Mouse (Mus musculus) layer of hippocampus, adult 8-10 months (tissue): ENCODE results near the gene Tbc1d16. TPM values are rescaled to one million over a fixed set of nuclear protein-coding genes. Genes with fewer than 3 reads are reported as not detected.

ENCODE experiments used
- DNase-seq, 2 experiments: peaks; one replicate each; pipeline ENCODE4 v3.0.0; 2022; ENCODE audit warnings: low spot score in 2 of 2
- total RNA-seq, 4 experiments: library from RNA; stranded (reverse); gene quantifications; 2 replicates each; pipeline ENCODE4 v1.2.4; 2022

The Tbc1d16 gene
- total RNA-seq, 4 experiments from 2014 or later: 35.4 to 39.4 (median 36.7) TPM

DNA sequence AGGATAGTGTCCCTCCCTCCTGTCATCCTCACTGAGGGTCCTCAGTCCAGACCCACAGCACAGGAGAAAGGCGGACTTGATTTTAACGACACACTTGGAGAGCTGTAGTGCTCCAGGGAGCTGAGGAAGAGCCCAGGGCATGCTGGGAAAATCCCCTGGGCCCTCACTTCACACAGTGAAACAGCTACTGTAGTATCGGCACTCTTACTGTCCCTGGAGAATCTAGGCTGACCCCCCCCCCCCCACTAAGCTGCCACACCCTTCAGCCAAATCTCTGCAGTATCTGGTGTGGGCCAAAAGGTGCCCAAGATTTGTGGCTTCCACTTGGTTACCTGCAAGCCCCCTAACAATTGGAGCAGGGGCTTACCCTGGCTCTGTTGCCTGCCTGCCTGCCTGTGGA lies 8.7 kb upstream of the Tbc1d16 start:
- DNase-seq: no peak

DNA sequence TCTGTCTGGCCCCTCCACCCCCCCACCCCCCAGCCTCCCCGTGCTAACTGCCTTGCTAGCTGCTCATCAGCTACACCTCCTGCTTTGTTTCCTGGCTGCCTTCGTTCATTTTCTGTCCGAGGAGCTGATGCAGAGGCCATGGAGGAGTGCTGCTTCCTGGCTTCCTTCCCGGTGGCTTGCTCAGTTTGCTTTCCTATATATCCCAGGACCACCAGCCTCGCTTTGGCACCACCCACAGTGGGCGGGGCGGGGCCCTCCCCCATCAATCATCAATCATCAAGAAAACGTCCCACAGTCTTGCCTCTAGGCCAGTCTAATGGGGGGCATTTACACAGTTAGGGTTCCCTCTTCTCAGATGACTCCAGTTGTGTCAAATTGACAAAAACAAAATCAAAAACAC lies 8.1 kb upstream of the Tbc1d16 start:
- no peak for DNase-seq

DNA sequence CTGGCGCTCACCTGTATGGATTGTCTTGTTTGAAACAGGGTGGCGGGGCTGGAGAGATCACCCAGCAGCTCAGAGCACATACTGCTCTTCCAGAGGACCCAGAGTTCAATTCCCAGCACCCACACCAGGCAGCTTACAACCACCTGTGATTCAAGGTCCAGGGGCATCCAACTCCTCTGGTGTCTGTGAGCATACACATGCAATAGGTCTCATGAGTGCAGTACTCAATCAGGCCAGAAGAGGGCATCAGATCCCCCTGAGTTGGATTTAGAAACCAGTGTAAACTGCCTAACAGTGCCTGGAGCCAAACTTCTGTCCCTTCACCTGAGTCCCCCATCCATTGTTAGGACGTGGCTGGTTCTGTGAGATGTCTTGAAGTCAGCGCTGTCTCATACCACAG lies 7.3 kb upstream of the Tbc1d16 start:
- peak in 1 of 2 experiments; percentile 51 for DNase-seq

DNA sequence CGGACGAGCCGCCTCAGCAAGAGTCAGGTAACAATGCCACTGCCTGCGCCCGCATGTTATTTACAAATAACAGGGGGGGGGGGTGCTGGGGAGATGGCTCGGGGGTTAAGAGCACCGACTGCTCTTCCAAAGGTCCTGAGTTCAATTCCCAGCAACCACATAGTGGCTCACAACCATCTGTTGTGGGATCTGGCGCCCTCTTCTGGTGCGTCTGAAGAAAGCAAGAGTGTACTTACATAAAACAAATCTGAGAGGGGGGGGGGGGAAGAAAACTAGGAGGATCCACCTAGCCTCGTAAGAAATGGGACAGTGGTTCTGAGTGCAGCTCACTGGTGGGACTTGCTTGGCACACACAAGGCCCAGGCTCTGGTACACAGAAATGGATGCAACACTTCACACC lies 6.5 kb upstream of the Tbc1d16 start:
- DNase-seq: no peak

DNA sequence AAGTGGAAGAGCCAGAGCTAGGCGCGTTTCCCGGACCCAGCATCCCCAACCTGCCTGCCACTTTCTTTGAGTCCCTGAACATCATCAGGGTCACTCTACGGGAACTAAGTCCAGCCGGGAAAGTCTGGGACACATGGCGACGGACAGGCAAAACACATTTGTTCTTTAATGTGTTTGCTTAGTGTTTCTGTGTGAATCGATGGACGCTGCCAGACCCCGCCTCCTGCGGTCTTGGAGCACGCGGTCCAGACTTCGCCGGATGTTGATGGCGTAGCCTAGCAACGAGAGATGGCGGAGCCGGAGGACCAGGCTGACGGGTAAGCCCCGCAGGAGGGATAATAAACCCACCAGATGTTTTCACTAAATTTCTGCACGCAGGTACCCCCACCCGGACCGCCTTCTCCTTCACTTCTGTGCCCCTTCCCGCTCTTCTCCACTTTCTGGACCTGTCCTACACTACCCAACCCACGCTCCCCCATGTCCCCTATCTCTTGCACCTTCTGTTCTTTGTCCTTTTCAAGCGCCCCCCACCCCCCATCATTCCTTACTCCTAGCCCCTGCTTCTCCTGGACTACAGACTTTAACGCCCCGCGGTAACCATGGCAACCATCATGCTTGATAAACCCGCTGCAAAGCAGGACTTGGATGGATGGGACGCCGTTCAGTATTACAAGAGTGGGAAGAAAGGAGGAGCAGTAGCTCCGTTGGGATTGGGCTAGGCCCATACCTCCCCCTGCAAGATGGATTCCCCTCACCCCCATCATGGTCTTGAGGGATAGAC lies 737 bp upstream of the Tbc1d16 start:
- DNase-seq: peak; percentile 57 to 59

DNA sequence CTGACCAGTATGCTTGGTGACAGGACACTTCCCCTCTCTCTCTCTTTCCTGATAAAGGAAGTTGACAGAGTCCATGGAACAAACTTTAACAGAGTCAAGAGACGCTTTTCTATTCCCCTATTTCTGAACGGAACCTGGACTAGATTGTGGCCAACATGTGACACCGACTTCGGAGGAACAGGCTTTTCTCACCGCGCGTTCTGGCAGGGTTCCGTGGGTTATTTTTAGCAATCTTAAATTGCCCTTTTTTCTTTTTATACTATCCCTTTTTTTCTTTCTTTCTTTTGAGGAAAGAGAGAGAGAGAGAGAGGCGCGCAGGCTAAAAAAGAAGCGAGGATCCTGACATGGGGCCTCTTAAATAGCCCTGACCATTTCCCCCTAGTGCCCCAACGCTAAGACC lies 708 bp downstream of the Tbc1d16 start:
- DNase-seq: no peak

DNA sequence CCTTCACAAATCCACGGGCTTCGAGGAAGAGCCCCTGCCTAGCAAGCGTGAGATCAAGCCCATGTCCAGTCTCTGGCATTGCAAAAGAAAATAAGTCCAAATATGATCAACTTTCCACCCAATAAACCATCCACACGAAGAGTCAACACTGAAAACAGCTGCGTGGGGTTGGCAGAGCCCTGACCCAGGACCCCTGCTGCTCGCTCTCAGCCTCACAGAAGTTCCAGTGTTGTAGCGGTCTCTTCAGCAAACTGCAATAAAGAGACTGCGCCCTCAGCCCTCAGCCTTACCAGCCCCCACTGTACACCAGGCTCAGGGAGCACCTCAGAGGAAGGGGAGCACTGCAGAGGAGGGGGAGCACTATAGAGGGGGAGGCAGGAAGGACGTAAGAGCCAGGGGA lies 2.7 kb downstream of the Tbc1d16 start:
- no peak for DNase-seq

DNA sequence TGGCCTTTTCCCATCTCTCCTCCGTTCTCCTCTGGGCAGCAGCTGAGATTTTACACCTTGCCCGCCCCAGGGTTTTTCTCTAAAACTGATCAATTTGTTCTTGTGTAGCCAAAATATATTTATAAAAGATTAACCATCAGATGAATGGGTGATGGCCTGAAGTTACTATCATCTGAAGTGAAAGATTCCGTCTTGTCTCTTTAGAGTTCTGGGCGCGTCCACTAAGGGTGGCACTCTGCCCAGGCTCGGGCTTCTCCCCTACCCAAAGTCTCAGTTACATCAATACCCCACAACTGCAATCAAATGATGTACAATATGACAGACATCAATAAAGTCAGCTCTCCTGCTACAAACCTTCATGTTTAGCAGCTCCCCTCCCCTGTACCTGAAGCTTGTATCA lies 3.4 kb downstream of the Tbc1d16 start:
- DNase-seq: no peak

DNA sequence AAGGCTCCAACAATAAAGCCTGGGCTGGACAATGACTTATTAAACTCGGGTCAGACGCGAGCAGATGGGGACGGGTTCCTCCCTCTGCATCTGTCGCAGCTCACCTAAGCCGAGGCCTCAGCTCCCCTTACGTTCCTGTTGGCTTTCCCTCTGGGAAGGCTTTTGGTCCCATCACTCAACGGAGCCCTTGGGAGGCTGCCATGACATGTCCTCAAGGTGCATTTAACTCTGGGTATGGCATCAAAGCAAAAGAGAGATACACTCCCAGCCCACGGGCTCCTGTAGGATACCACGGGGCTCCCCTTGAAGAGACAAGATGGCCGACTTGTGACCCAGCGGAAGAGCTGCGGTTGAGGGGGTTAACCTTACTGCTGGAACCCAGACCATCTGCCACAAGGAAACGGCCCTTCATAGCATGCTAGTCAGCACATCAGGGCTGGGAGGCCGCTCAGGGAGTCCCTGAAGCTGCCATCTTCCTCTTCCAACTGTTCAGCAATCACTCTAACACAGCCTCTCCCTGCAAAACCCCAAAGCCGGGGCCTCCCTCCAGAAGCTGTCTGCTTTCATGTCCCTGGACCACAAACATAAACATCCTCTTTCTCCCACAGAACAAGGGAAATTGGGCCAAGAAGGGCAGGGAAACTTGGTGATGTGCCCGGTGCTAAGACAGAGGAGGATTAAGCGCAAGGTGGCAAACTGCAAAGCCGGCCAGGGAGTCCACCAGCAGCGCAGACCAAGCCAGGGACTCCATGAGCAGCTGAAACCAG lies 5.0 kb downstream of the Tbc1d16 start:
- no peak for DNase-seq

DNA sequence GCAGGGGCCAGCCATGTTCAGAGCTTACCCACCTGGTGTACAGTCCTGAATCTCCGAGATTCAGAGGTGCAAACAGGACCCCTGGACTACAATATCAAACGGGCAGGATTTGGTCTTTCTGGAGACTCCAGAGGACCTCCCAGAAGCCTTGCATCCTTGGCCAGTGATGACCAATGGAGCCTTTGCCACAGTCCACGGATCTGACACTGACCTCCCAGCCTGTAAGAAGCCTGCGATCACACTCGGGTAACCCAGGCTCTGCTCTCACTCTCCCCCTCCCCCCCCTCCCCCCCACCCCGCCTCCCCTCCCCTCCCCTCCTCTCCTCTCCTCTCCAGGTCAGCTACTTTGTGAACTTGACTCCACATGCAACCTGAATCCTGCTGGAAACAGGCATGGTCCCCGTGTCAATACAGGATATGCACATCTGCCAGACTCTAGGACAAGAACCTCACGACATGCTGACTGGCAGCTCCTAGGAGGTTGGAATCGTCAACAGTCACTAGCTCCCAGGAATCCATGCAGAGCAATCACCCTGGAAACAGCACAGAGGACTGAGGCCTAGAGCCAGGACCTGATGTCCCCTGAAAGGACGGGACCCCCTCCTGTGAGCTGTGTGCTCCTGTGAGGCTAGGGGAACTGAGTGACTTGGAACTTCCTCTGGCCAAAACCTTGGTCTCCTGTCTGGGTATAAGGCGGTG lies 6.3 kb downstream of the Tbc1d16 start:
- DNase-seq: no peak

DNA sequence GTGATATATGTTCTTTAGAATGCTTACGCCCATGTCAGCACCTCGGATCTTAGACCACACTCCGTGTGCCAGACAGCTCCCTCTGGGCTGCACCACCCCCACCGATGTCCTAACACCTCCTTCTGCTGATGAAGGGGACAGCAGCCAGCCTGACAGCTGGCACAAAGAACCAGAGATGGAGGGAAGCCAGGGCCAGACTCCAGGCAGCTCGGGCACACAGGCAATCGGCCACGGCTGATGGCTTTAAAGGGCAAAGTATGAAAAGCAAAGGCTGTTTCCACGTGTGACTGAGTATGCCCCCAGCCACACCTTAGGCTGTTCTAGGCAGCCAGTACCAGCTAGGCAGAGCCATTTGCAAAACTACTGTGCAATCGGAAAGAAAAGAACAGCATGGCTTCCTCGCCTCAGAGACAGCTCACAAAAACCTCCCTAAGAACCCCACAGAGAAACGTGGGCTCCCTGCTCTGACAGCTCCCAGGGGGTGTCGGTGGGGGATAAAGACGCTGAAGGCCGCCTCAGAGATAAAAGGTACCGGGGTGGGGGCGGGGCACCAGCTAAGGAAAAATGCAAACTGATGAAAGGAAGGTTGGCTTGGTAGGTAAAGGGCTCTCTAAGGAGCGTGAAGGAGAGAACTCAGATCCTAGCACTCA lies 8.4 kb downstream of the Tbc1d16 start:
- peak; percentile 63 to 79 for DNase-seq

DNA sequence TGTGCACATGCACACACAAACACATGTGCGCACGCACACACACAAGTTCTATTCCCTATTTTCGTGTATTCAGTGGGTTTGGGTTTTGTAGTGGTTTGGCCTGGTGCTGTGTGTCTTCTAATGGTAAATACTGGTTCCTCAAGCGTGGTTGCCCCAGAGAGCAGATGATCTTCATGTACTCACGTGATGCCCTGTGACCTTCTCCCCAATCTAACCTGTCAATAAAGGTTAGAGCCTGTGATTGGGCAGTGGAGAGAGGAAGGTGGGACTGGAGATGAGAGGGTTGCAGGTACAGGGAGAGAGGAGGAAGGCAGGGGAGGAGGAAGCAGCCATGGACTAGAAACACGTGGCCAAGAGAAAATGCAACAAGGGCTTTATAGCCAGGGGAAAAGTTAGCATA lies 10.4 kb downstream of the Tbc1d16 start:
- DNase-seq: no peak

DNA sequence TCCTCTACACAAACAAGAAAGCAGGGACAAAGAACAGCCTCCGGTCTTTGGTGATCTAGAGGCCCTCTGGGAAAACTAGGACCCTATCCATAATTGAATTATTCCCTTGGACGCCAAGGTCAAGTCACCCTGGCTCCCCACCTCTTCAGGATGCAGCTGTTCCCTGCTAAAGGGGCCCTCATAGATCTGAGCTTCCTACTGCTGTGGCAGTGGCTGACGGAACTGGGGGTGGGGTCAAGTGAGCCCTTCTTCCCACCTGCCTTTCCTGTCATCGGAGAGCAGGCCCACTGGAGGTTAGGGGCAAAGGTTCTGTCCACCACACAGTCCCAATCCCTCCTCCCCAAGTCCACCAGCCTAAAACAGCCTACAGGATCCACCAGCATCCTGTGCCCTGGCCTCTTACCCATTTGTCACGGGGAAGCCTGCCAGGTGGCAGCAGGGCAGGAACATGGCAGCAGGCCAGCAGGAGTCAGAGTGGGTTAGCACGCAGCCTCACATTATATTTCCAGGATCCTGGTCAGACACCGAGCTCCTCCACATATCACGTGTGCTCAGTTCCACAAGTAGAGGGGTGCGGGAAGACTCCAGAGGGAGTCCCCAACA lies 12.3 kb downstream of the Tbc1d16 start:
- no peak for DNase-seq

DNA sequence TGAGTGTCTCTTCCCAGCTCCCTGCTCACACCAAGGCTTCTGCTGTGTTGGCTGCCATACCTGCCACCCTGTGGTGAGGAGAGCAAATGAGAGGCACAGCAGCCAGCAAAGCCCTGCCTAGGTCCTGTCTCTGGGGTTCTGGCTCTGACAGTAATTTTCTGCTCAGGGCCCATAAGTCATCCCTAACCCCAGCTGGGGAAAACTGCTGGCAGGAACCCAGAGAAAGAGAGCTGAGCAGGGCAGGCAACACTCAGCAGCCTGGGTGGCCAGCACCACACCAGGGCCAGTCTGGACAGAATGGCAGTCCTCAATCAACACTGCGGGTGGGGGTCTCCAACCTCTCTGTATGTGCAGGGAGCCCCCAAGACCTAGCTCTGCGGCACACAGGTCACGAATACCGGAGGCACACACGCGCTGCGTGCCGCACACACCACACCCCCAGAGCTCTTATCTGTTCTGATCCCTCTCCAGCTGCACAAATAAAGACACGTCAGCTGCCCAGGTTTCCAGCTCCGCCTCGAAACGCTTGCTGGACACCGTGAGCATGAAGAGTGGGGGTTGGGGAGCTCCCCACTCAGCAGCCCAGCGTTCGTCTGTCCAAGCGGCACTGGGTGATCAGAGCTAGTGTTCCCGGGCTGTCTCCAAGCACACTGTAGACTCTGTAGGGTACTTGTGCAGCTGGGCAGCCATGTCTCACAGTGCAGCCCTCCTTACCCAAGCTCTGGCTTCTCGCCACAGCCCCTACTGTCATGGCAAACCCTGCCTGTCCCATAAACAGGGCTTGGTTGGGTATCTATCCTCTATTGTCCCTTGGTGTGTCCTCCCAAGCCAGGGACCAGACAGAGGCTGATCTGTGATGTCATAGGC lies 13.0 kb downstream of the Tbc1d16 start:
- peak; percentile 44 to 67 for DNase-seq

DNA sequence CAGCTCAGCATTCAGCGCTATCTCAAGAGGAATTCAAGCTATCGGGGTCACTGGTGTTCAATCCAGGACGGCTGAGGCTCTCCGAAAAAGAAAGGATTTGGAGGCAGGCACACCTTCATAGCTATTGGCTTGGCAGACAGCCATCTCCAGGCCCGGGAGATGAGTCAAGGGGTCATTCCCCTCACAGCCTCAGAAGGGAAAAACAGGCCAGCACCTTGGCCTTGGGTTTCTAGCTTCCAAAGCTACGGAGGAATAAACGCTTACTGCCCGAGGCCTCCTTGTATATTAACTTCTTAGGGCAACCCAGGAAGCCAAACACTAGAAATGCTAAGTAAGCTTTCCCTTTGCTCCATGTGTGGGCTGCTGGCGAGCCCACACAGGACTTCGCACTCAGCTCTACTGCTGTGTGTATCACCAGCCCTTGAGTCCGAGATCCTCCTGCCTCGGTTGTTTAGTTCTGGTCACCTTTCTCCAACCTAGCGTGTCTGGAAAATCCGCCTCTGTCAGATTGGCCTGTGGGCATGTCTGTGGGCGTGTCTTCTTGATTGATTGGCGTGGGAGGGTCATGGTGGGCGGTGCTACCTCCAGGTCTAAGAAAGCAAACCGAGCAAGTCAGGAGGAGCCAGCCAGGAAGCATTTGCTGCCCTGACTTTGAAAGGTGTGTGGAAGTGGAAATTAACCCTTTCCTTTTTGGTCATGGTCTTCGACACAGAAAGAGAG lies 15.0 kb downstream of the Tbc1d16 start:
- no peak for DNase-seq

DNA sequence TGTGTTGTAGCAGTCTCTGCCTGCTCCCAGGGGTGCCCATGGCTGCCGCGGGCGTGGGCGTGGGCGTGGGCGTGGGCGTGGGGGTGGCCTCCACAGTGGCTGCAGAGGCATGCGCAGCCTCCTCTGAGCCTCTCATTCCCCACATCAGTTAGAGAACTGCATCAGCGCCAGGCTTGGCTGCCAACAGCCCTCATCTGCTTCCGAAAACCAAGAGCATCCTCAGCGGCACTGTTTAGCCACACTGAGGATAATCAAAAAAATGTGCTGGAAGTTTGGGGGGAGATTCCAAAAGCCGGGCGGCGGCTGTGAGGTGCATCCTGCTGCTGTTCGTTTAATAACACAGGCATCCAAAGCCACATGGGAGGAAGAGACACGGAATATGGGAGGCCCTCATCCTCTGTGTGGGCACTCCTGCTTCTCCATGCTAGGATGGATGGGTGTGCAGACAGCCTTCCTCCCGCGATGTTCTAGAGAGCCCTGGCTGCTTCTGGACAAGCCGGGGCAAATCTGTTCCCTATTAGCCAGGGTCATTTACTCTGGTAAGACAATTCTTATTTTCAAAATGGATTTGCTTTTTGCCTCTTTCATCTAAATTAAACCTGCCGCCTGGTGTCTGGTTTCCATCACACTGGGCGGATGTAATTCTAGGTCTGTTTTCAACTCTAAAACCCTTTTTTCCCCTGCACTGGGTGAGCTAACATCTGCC lies 16.5 kb downstream of the Tbc1d16 start:
- DNase-seq: peak in 1 of 2 experiments; percentile 35

DNA sequence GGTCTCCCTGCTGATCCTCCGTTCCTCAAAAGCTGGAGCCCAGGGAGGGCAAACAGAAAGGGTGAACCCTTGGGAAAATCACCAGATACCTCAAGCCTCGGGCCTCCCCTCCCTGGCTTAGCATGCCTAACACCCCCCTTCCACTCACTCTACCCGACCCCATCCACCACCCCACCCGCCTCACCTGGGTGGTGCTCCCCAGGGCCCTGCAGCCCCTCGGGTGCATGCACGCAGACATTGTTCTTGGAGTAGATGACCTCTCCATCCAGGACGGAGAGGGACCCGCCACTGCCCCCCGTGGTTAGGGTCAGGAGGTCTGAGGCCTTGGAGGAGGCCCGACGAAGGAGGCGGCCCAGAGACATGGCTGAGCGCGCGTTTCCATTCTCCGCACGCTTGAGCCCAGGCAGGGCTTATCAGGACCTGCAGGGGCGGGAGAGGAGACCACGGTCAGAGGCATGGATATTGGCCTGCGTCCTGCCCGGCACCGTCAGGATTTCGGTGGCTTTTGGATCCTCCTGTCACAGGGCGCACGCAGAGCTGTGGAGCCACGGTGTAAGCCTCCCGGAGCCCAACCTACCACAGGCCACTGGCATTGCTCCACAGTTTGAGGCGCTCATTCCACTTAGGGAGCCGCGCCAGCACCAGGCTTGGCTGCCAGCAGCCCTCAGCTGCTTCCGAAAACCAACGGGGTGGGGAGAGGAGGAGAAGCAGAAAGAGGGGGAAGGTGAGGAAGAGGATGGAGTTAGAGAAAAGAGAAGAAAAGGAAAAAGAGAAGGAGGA lies 17.8 kb downstream of the Tbc1d16 start:
- peak; percentile 59 to 73 for DNase-seq

DNA sequence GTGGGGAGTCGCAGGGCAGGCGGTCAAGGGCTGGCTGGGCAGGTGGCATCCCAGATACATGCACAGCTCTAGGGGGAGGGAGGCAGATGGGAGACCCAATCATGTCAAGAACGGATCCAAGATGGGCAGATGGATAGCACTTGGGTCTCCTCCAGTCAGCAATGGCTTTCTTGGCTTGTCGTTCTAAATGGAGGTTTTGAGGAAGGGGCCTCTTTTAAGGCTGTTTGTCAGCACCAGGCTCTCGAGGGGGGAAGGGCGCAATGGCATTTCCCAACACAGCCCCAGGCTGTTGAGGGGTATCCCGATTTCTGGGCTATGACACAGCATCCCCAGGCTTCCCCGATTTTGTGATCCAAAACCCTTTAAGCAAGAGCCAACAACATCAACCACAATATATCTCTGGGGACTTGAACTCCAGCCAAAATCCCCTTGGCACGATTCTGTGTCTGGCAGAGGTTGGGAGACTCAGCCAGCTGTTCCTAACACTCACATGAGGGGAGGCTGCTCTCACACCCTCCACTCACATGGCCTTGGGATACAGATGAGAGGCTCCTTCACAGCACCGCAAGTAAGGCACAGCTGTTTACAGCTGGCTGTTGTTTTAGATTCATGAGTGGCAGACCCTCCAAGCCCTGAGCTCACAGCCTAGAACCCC lies 18.8 kb downstream of the Tbc1d16 start:
- DNase-seq: peak in 1 of 2 experiments; percentile 29
